Mouse (Mus musculus): ENCODE data around the gene Adam12. TPM values are rescaled to one million over a fixed set of nuclear protein-coding genes. Genes with fewer than 3 reads are reported as not detected.

Adam12 gene
- polyA plus RNA-seq, 1 experiment = 1.5 TPM

DNA sequence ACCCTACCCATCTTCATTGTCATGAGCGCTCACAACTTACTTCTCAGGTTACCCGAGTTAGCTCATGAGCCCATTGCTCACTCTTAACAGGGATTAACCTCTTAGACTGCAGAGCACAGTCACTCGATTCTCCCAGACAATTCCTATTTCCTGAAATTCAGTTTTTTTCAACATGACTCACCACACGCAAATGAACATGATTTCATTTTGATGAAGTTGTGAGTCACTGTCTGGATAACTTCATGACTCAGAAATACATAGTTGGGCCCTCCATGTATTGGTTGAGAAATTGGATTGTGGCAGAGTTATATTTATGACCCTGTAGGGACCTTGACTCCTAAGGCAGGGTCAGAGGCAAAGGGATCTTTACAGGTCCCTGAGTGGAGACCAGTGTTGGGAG, 230.4 kb downstream of the Adam12 start:
- Histone ChIP-seq H3K4me1 (ENCODE audit: control insufficient read depth, insufficient read depth, low read length) (no peaks in the 10 kb centered on the region), H3K27ac (ENCODE audit: insufficient read depth, low read length) (no peak overlapping the region), H3K9ac (ENCODE audit: low read depth, poor library complexity, severe bottlenecking) (no peak overlapping the region), H3K4me3 (ENCODE audit: low read depth, low read length) (no peak overlapping the region), H3K27me3 (ENCODE audit: control insufficient read depth, insufficient read depth, low read length, poor library complexity, severe bottlenecking) (no peaks in the 10 kb centered on the region), H3K9me3 (replicated peaks; ENCODE audit: control insufficient read depth, insufficient read depth, low read length, poor library complexity, severe bottlenecking) (0 out of 2 replicates have a peak, but pooled peaks cover 5% of the 10 kb centered on the region), H3K36me3 (ENCODE audit: control insufficient read depth, insufficient read depth, low read length, poor library complexity, severe bottlenecking) (no peaks in the 10 kb centered on the region)
- TF ChIP-seq CTCF (IDR thresholded peaks at IDR 0.05; ENCODE audit: low read depth, low read length) (no peak), EP300 (IDR thresholded peaks at IDR 0.05; ENCODE audit: insufficient read depth, low read depth, low read length) (no peak), POLR2A (IDR thresholded peaks at IDR 0.05; ENCODE audit: insufficient read depth, low read length) (no peak)

- Histone ChIP-seq H3K9me3 (replicated peaks; ENCODE audit: control insufficient read depth, insufficient read depth, low read length, poor library complexity, severe bottlenecking) (no peaks in the 10 kb centered on the region), H3K9ac (ENCODE audit: low read depth, poor library complexity, severe bottlenecking) (no peak overlapping the region), H3K4me3 (ENCODE audit: low read depth, low read length) (no peak overlapping the region), H3K4me1 (ENCODE audit: control insufficient read depth, insufficient read depth, low read length) (no peaks in the 10 kb centered on the region), H3K27me3 (ENCODE audit: control insufficient read depth, insufficient read depth, low read length, poor library complexity, severe bottlenecking) (no peaks in the 10 kb centered on the region; the same call in 1 of the 2 replicates), H3K36me3 (ENCODE audit: control insufficient read depth, insufficient read depth, low read length, poor library complexity, severe bottlenecking) (no peaks in the 10 kb centered on the region), H3K27ac (ENCODE audit: insufficient read depth, low read length) (no peak overlapping the region)
- no peak for TF ChIP-seq POLR2A (IDR thresholded peaks at IDR 0.05; ENCODE audit: insufficient read depth, low read length)
- no peak for TF ChIP-seq CTCF (IDR thresholded peaks at IDR 0.05; ENCODE audit: low read depth, low read length)
Measured at GRCm38 (mm10) chr7:133990930-133991329, 241.0 kb downstream of the Adam12 start.

- H3K9me3 ChIP-seq (replicated peaks; ENCODE audit: control insufficient read depth, insufficient read depth, low read length, poor library complexity, severe bottlenecking) = no peaks in the 10 kb centered on the region
- no peak overlapping the region for H3K27ac ChIP-seq (ENCODE audit: insufficient read depth, low read length)
- TF ChIP-seq CTCF (IDR thresholded peaks at IDR 0.05; ENCODE audit: low read depth, low read length) (no peak), EP300 (IDR thresholded peaks at IDR 0.05; ENCODE audit: insufficient read depth, low read depth, low read length) (no peak), POLR2A (IDR thresholded peaks at IDR 0.05; ENCODE audit: insufficient read depth, low read length) (no peak)
Measured at GRCm38 (mm10) chr7:133988356-133988755, 243.6 kb downstream of the Adam12 start.

GRCm38 (mm10) chr7:133986201-133986600, 245.7 kb downstream of the Adam12 start:
- Histone ChIP-seq H3K9ac (ENCODE audit: low read depth, poor library complexity, severe bottlenecking) (no peak overlapping the region), H3K27me3 (ENCODE audit: control insufficient read depth, insufficient read depth, low read length, poor library complexity, severe bottlenecking) (peaks cover 1% of the 10 kb centered on the region), H3K36me3 (ENCODE audit: control insufficient read depth, insufficient read depth, low read length, poor library complexity, severe bottlenecking) (no peaks in the 10 kb centered on the region), H3K27ac (ENCODE audit: insufficient read depth, low read length) (no peak overlapping the region), H3K4me3 (ENCODE audit: low read depth, low read length) (no peak overlapping the region), H3K4me1 (ENCODE audit: control insufficient read depth, insufficient read depth, low read length) (no peaks in the 10 kb centered on the region), H3K9me3 (replicated peaks; ENCODE audit: control insufficient read depth, insufficient read depth, low read length, poor library complexity, severe bottlenecking) (no peaks in the 10 kb centered on the region)
- TF ChIP-seq EP300 (IDR thresholded peaks at IDR 0.05; ENCODE audit: insufficient read depth, low read depth, low read length) = no peak
- no peak for TF ChIP-seq POLR2A (IDR thresholded peaks at IDR 0.05; ENCODE audit: insufficient read depth, low read length)
- no peak for TF ChIP-seq CTCF (IDR thresholded peaks at IDR 0.05; ENCODE audit: low read depth, low read length)

More at GRCm38 (mm10) chr7:133988356-133988755, 243.6 kb downstream of the Adam12 start:
- no peaks in the 10 kb centered on the region for H3K36me3 ChIP-seq (ENCODE audit: control insufficient read depth, insufficient read depth, low read length, poor library complexity, severe bottlenecking)
- H3K9ac ChIP-seq (ENCODE audit: low read depth, poor library complexity, severe bottlenecking) = no peak overlapping the region
- no peaks in the 10 kb centered on the region for H3K4me1 ChIP-seq (ENCODE audit: control insufficient read depth, insufficient read depth, low read length)
- H3K4me3 ChIP-seq (ENCODE audit: low read depth, low read length) = no peak overlapping the region
- peaks cover 1% of the 10 kb centered on the region for H3K27me3 ChIP-seq (ENCODE audit: control insufficient read depth, insufficient read depth, low read length, poor library complexity, severe bottlenecking)

DNA sequence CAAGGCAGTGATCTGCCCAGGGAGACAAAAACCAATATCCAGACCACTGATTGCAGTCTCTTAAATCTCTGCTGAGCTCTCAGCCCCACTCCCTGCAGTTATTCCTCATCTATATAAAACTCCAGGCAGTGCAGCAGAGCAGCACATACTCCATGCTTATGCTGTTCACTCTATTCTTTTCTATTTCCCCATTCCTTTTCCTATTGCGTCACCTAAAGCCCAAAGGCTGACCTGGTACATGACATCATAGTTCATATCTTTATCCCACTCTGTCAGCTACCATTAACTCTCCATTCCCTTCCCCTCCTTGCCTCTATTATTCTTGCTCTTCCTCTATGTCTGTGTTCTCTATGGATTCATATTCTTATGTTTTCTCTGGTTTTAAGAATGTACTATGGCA, 246.3 kb downstream of the Adam12 start:
- Histone ChIP-seq H3K9me3 (replicated peaks; ENCODE audit: control insufficient read depth, insufficient read depth, low read length, poor library complexity, severe bottlenecking) (no peaks in the 10 kb centered on the region), H3K27me3 (ENCODE audit: control insufficient read depth, insufficient read depth, low read length, poor library complexity, severe bottlenecking) (peaks cover 1% of the 10 kb centered on the region), H3K4me1 (ENCODE audit: control insufficient read depth, insufficient read depth, low read length) (no peaks in the 10 kb centered on the region), H3K4me3 (ENCODE audit: low read depth, low read length) (no peak overlapping the region), H3K9ac (ENCODE audit: low read depth, poor library complexity, severe bottlenecking) (no peak overlapping the region), H3K27ac (ENCODE audit: insufficient read depth, low read length) (no peak overlapping the region), H3K36me3 (ENCODE audit: control insufficient read depth, insufficient read depth, low read length, poor library complexity, severe bottlenecking) (no peaks in the 10 kb centered on the region)
- TF ChIP-seq EP300 (IDR thresholded peaks at IDR 0.05; ENCODE audit: insufficient read depth, low read depth, low read length) (no peak), POLR2A (IDR thresholded peaks at IDR 0.05; ENCODE audit: insufficient read depth, low read length) (no peak), CTCF (IDR thresholded peaks at IDR 0.05; ENCODE audit: low read depth, low read length) (no peak)

GRCm38 (mm10) chr7:133976388-133977122, 255.4 kb downstream of the Adam12 start:
- H3K4me3 ChIP-seq (ENCODE audit: low read depth, low read length) = no peak overlapping the region

More at GRCm38 (mm10) chr7:133976388-133977122, 255.4 kb downstream of the Adam12 start:
- no peak overlapping the region for H3K27ac ChIP-seq (ENCODE audit: insufficient read depth, low read length)
- H3K9ac ChIP-seq (ENCODE audit: low read depth, poor library complexity, severe bottlenecking) = no peak overlapping the region
- H3K4me1 ChIP-seq (ENCODE audit: control insufficient read depth, insufficient read depth, low read length) = no peaks in the 10 kb centered on the region
- peaks cover 2% of the 10 kb centered on the region; the same call in 1 of the 2 replicates for H3K27me3 ChIP-seq (ENCODE audit: control insufficient read depth, insufficient read depth, low read length, poor library complexity, severe bottlenecking)
- TF ChIP-seq POLR2A (IDR thresholded peaks at IDR 0.05; ENCODE audit: insufficient read depth, low read length) (no peak), EP300 (IDR thresholded peaks at IDR 0.05; ENCODE audit: insufficient read depth, low read depth, low read length) (no peak), CTCF (IDR thresholded peaks at IDR 0.05; ENCODE audit: low read depth, low read length) (no peak)
- no peaks in the 10 kb centered on the region for H3K9me3 ChIP-seq (replicated peaks; ENCODE audit: control insufficient read depth, insufficient read depth, low read length, poor library complexity, severe bottlenecking)
- H3K36me3 ChIP-seq (ENCODE audit: control insufficient read depth, insufficient read depth, low read length, poor library complexity, severe bottlenecking) = no peaks in the 10 kb centered on the region

Measured in ES-Bruce4 (cell line).